Mouse (Mus musculus): ENCODE results near the gene Elmo1.

DNA sequence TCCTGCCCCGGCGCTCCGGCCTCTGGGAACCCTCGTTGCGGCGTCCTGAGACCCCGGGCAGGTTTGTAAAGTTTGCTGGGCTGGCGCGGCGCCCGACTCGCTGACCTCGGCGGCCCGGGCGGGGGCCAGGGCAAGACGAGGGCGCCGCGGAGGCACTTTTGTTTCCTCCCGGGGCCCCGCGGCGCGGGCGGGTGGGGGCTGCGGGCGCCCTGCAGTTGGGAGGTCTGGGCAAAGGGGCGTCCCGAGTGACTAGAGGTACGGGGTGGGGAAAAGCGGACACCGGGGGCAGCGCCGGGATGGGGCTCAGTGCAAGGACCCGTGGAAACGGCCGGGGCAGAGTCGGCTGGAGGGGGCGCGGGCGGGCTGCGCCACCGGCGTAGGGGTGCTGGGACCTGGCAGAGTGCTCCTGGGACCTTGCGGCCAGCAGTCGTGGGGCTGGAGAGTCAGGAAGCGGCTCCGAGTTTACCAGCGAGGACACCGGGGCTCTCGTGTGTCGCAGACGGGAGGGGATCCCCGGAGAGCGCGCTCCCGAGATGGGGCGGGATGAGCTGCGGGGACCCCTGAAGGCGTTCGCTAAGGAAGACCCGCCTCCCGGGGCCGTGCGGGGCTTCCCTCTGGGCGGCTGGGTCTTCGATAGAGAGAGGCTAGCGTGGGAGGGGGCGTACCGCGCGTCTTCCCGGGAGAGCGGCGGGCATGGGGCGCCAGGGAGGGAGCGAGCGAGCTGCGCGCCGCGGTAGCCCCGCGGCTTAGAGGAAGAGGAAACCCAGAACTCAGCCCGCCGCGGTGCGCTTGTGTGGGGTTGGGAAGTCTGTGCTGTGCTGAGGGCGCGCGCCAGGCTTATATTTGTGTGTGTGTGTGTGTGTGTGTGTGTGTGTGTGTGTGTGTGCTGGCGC lies 561 bp downstream of the Elmo1 start:
- no peak for TF ChIP-seq USF1 (IDR thresholded peaks at IDR 0.05; ENCODE audit: low read depth)
- TF ChIP-seq POLR2AphosphoS2 (IDR thresholded peaks at IDR 0.05; ENCODE audit: insufficient read length, low read depth): no peak
- no peak for TF ChIP-seq MAX (IDR thresholded peaks at IDR 0.05; ENCODE audit: low read depth)
- TF ChIP-seq TCF12 (IDR thresholded peaks at IDR 0.05; ENCODE audit: insufficient read depth, poor library complexity, severe bottlenecking): no peak
- TF ChIP-seq POLR2A (IDR thresholded peaks at IDR 0.05; ENCODE audit: insufficient read length, low read depth): no peak
- no peak for TF ChIP-seq E2F4 (IDR thresholded peaks at IDR 0.05; ENCODE audit: insufficient read depth)
- TF ChIP-seq CEBPB (IDR thresholded peaks at IDR 0.05; ENCODE audit: insufficient read depth, poor library complexity, severe bottlenecking): no peak
- TF ChIP-seq REST (IDR thresholded peaks at IDR 0.05; ENCODE audit: insufficient read depth, insufficient read length): no peak
- TF ChIP-seq TCF3 (IDR thresholded peaks at IDR 0.05; ENCODE audit: insufficient read length, low read depth): no peak
- no peak for TF ChIP-seq SRF (IDR thresholded peaks at IDR 0.05; ENCODE audit: control insufficient read depth, insufficient read length, low read depth)
- TF ChIP-seq MYOD1 (IDR thresholded peaks at IDR 0.05; ENCODE audit: control insufficient read depth in 1 of 3, insufficient read length in 2 of 3, low read depth in 2 of 3): no peak
- TF ChIP-seq MYOG (IDR thresholded peaks at IDR 0.05; ENCODE audit: control insufficient read depth in 1 of 3, insufficient read depth in 1 of 3, insufficient read length in 2 of 3, low read depth in 2 of 3): no peak
